Mouse (Mus musculus) C2C12 (cell line): Measurements from ENCODE around the gene Hes3.

Source experiments
- CEBPB ChIP-seq: IDR thresholded peaks from one replicate; pipeline ENCODE4 v1.6.1; 2011; ENCODE audit warnings: low read depth, mild to moderate bottlenecking, control low read depth, moderate library complexity
- CTCF ChIP-seq: IDR thresholded peaks from one replicate; pipeline ENCODE4 v1.5.1; 2011; ENCODE audit not compliant: control insufficient read depth, insufficient read depth, insufficient read length
- MAX ChIP-seq: IDR thresholded peaks from one replicate; pipeline ENCODE4 v1.6.1; 2011; ENCODE audit warnings: mild to moderate bottlenecking, control low read depth
- MYOD1 ChIP-seq: IDR thresholded peaks from one replicate; pipeline ENCODE4 v1.6.1; 2011; ENCODE audit warnings: low read depth; ENCODE audit not compliant: control insufficient read depth, insufficient read length
- MYOG ChIP-seq: IDR thresholded peaks from one replicate; pipeline ENCODE4 v1.6.1; 2011; ENCODE audit not compliant: control insufficient read depth, insufficient read length; ENCODE audit errors: extremely low read depth
- USF1 ChIP-seq: IDR thresholded peaks from one replicate; pipeline ENCODE4 v1.6.1; 2011; ENCODE audit warnings: low read depth, mild to moderate bottlenecking, control low read depth, moderate library complexity

GRCm38 (mm10) chr4:152317631-152318033, 26.2 kb upstream of the Hes3 start:
- TF ChIP-seq CTCF (no peak), USF1 (no peak), MAX (no peak), MYOD1 (no peak), CEBPB (no peak), MYOG (no peak)
